Mouse (Mus musculus): ENCODE results near the gene Ccnb1.

DNA sequence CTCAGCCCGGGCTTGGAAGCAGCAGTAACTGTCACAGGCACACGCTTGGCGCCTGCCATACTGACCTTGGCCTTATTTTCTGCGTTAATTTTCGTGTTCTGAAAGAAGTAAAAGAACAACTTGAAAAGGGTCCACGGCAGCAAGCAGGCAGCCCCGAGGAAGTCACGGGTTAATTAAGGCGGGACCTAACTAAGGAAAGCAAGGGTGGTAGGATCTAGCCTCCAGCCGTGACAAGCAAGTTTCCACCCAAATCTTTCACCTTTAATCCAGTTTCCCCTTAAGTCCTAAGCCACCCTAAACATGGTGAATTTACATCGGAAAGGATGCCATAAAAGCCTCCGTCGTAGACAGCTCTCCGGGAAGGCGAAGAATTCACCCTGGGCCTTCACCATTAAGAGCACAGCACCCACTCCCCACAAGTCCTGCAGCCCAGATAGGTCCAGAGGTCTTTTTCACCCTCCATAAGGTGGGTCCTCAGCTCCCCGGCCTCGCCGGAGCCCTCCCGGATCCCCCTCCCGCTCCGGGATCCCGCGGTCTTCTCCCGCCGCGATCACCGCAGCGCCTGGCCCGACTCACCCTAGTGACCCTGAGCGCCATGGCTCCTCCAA is 460 bp downstream of the Ccnb1 start:
- TF ChIP-seq CTCF (conservative IDR thresholded peaks at IDR 0.05; ENCODE audit: insufficient read depth, insufficient read length, low read depth, low read length) (no peak), POLR2A (IDR thresholded peaks at IDR 0.05; ENCODE audit: low read depth, low read length) (no peak)
